Mouse (Mus musculus): ENCODE data around the gene Atp13a3. TPM values are rescaled to one million over a fixed set of nuclear protein-coding genes. Genes with fewer than 3 reads are reported as not detected.

The Atp13a3 gene
- polyA plus RNA-seq, 1 experiment from 2014 or later, result 13.0 TPM

DNA sequence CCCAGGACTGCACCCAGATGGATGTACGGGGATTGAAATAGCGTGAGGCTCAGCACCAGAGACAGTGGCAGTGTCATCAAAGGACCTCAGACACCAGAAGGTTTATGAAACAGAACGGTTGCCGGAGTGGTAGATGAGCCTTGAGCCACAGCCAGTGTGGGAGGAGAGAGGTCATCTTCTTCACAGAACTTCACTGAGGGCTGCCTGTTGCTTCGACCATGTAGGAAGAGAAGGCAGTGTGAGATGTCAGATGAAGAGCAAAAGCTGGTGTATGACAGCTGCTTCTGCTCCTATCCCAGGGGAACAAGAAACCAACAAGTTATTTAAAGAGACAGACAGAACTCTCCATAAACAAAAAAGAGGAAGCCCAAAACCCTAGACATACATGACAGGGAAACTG, 101.5 kb downstream of the Atp13a3 start:
- no peaks in the 10 kb centered on the region for H3K9me3 ChIP-seq (ENCODE audit: control insufficient read depth, low read length)
- H3K36me3 ChIP-seq (ENCODE audit: control insufficient read depth, insufficient read depth, low read length), result no peaks in the 10 kb centered on the region
- H3K27me3 ChIP-seq (ENCODE audit: control insufficient read depth, insufficient read depth, low read length), result peaks cover 9% of the 10 kb centered on the region
- no peak overlapping the region for H3K4me2 ChIP-seq (ENCODE audit: low read depth, low read length)
- WGBS, result 79% methylated on average over 5 of the region's 5 CpGs
- H3K4me1 ChIP-seq (ENCODE audit: control insufficient read depth, insufficient read depth, low read length), result peaks cover 8% of the 10 kb centered on the region
- no peak overlapping the region for H3K4me3 ChIP-seq (ENCODE audit: low read depth, low read length)
- ATAC-seq (ENCODE audit: low read depth), result no peak
- H3K9ac ChIP-seq (replicated peaks; ENCODE audit: low read depth, low read length), result no peak overlapping the region
- no peak overlapping the region for H3K27ac ChIP-seq (ENCODE audit: low read depth, low read length)

- WGBS, result 82% methylated on average over 2 of the region's 2 CpGs
- ATAC-seq (ENCODE audit: low read depth), result no peak
Measured at GRCm38 (mm10) chr16:30303411-30303810, 102.4 kb downstream of the Atp13a3 start.

DNA sequence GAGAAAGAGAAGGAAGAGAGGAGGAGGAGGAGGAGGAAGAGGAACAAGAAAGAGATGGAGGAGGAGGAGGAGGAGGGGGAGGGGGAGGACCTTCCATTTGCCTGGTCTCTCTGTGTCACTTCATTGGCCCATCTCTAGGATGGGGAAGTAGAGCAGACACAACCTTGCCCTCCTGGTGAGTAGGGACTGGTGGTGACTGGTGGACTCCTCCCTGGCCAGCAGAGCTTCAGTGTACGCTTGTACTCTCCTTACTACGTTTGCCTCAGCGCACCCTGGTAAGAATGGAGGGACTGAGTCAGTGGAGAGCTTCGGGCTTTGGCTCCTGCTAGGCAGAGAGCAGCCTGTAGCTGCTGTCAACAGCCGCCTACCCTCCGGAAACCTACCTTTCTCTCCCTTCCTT, 103.1 kb downstream of the Atp13a3 start:
- Histone ChIP-seq H3K9me3 (ENCODE audit: control insufficient read depth, low read length) (no peaks in the 10 kb centered on the region), H3K27ac (ENCODE audit: low read depth, low read length) (no peak overlapping the region), H3K4me3 (ENCODE audit: low read depth, low read length) (no peak overlapping the region), H3K27me3 (ENCODE audit: control insufficient read depth, insufficient read depth, low read length) (0 out of 2 replicates have a peak, but pooled peaks cover 2% of the 10 kb centered on the region), H3K36me3 (ENCODE audit: control insufficient read depth, insufficient read depth, low read length) (no peaks in the 10 kb centered on the region), H3K4me2 (ENCODE audit: low read depth, low read length) (no peak overlapping the region), H3K4me1 (ENCODE audit: control insufficient read depth, insufficient read depth, low read length) (no peaks in the 10 kb centered on the region), H3K9ac (replicated peaks; ENCODE audit: low read depth, low read length) (no peak overlapping the region)
- WGBS, result 89% methylated on average over 6 of the region's 6 CpGs
- no peak for ATAC-seq (ENCODE audit: low read depth)

More at GRCm38 (mm10) chr16:30303411-30303810, 102.4 kb downstream of the Atp13a3 start:
- no peak overlapping the region for H3K4me3 ChIP-seq (ENCODE audit: low read depth, low read length)
- no peaks in the 10 kb centered on the region for H3K36me3 ChIP-seq (ENCODE audit: control insufficient read depth, insufficient read depth, low read length)
- no peak overlapping the region for H3K27ac ChIP-seq (ENCODE audit: low read depth, low read length)
- H3K27me3 ChIP-seq (ENCODE audit: control insufficient read depth, insufficient read depth, low read length), result peaks cover 7% of the 10 kb centered on the region
- no peaks in the 10 kb centered on the region for H3K9me3 ChIP-seq (ENCODE audit: control insufficient read depth, low read length)
- H3K9ac ChIP-seq (replicated peaks; ENCODE audit: low read depth, low read length), result no peak overlapping the region
- H3K4me2 ChIP-seq (ENCODE audit: low read depth, low read length), result no peak overlapping the region
- peaks cover 3% of the 10 kb centered on the region for H3K4me1 ChIP-seq (ENCODE audit: control insufficient read depth, insufficient read depth, low read length)

- H3K4me1 ChIP-seq (ENCODE audit: control insufficient read depth, insufficient read depth, low read length), result no peaks in the 10 kb centered on the region
- H3K27ac ChIP-seq (ENCODE audit: low read depth, low read length), result no peak overlapping the region
- ATAC-seq (ENCODE audit: low read depth), result no peak
- H3K36me3 ChIP-seq (ENCODE audit: control insufficient read depth, insufficient read depth, low read length), result no peaks in the 10 kb centered on the region
- H3K4me3 ChIP-seq (ENCODE audit: low read depth, low read length), result no peak overlapping the region
- no peak overlapping the region for H3K9ac ChIP-seq (replicated peaks; ENCODE audit: low read depth, low read length)
- no peak overlapping the region for H3K4me2 ChIP-seq (ENCODE audit: low read depth, low read length)
- no peaks in the 10 kb centered on the region for H3K9me3 ChIP-seq (ENCODE audit: control insufficient read depth, low read length)
- WGBS, result 76% methylated on average over 10 of the region's 10 CpGs
- H3K27me3 ChIP-seq (ENCODE audit: control insufficient read depth, insufficient read depth, low read length), result no peaks in the 10 kb centered on the region
Measured at GRCm38 (mm10) chr16:30299711-30300277, 106.0 kb downstream of the Atp13a3 start.

DNA sequence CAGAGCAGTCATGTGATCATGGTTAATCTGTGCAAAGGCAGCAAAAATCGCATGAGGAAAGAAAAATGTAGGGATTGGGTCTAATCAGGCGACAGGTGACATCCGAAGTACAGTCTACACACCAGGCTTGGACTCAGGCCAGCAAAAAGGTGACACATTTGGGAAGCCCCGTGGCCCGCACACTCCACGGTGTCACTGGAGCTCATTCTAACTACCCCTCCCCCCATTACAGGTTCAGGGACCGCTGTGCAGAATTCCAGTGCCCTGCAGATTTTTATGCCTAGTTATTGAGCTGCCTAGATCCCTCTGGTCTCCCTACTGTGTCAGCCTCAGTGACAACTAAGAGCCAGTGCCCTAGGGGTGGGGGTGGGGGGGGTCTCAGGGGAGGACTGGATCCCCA, 108.3 kb downstream of the Atp13a3 start:
- Histone ChIP-seq H3K9ac (replicated peaks; ENCODE audit: low read depth, low read length) (no peak overlapping the region), H3K27ac (ENCODE audit: low read depth, low read length) (no peak overlapping the region), H3K4me2 (ENCODE audit: low read depth, low read length) (no peak overlapping the region), H3K36me3 (ENCODE audit: control insufficient read depth, insufficient read depth, low read length) (no peaks in the 10 kb centered on the region), H3K27me3 (ENCODE audit: control insufficient read depth, insufficient read depth, low read length) (no peaks in the 10 kb centered on the region), H3K4me3 (ENCODE audit: low read depth, low read length) (no peak overlapping the region), H3K4me1 (ENCODE audit: control insufficient read depth, insufficient read depth, low read length) (no peaks in the 10 kb centered on the region), H3K9me3 (ENCODE audit: control insufficient read depth, low read length) (no peaks in the 10 kb centered on the region)
- ATAC-seq (ENCODE audit: low read depth), result no peak
- WGBS, result 90% methylated on average over 7 of the region's 7 CpGs

DNA sequence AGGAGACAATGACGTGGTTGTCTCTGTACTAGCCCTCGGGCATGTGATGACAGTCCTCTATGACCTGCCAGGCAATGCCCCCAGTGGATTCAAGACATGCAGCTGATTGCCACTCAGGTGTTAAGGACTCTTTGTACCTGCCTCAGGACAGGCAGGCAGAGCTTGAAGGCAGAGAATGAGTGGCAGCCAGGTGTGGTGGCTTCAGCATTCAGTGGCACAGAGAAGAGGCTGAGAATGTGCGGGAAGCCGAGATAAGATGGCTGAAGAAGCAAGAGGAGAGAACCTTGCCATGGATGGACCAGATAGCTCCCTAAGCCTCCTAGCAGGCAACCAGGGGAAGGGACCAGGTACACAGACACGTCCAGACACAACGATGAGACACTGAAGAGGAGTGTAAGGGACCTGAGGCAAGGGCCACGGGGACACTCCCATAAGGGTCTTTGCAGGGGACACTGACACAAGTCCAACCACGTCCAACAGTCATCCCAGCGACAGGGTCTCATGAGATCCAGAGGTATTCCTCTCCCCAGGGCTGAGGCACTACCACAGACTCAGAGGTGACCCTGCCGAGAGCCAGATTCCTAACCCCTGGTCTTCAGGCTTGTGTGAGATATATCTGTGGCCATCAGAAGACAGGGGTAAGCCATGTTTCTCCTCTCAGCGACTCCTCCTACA, 109.0 kb downstream of the Atp13a3 start:
- Histone ChIP-seq H3K4me3 (ENCODE audit: low read depth, low read length) (no peak overlapping the region), H3K27ac (ENCODE audit: low read depth, low read length) (no peak overlapping the region), H3K36me3 (ENCODE audit: control insufficient read depth, insufficient read depth, low read length) (no peaks in the 10 kb centered on the region), H3K4me2 (ENCODE audit: low read depth, low read length) (no peak overlapping the region), H3K9ac (replicated peaks; ENCODE audit: low read depth, low read length) (no peak overlapping the region), H3K9me3 (ENCODE audit: control insufficient read depth, low read length) (no peaks in the 10 kb centered on the region), H3K4me1 (ENCODE audit: control insufficient read depth, insufficient read depth, low read length) (no peaks in the 10 kb centered on the region), H3K27me3 (ENCODE audit: control insufficient read depth, insufficient read depth, low read length) (no peaks in the 10 kb centered on the region)
- 94% methylated on average over 11 of the region's 11 CpGs for WGBS
- no peak for ATAC-seq (ENCODE audit: low read depth)

- H3K36me3 ChIP-seq (ENCODE audit: control insufficient read depth, insufficient read depth, low read length), result no peaks in the 10 kb centered on the region
- no peaks in the 10 kb centered on the region for H3K9me3 ChIP-seq (ENCODE audit: control insufficient read depth, low read length)
- H3K27ac ChIP-seq (ENCODE audit: low read depth, low read length), result no peak overlapping the region
- no peak overlapping the region for H3K9ac ChIP-seq (replicated peaks; ENCODE audit: low read depth, low read length)
- 95% methylated on average over 7 of the region's 7 CpGs for WGBS
- H3K27me3 ChIP-seq (ENCODE audit: control insufficient read depth, insufficient read depth, low read length), result no peaks in the 10 kb centered on the region
- no peak overlapping the region for H3K4me2 ChIP-seq (ENCODE audit: low read depth, low read length)
- no peak for ATAC-seq (ENCODE audit: low read depth)
- no peaks in the 10 kb centered on the region for H3K4me1 ChIP-seq (ENCODE audit: control insufficient read depth, insufficient read depth, low read length)
- H3K4me3 ChIP-seq (ENCODE audit: low read depth, low read length), result no peak overlapping the region
Measured at GRCm38 (mm10) chr16:30295106-30295505, 110.7 kb downstream of the Atp13a3 start.

- Histone ChIP-seq H3K4me1 (ENCODE audit: control insufficient read depth, insufficient read depth, low read length) (no peaks in the 10 kb centered on the region), H3K27ac (ENCODE audit: low read depth, low read length) (no peak overlapping the region), H3K27me3 (ENCODE audit: control insufficient read depth, insufficient read depth, low read length) (no peaks in the 10 kb centered on the region), H3K4me2 (ENCODE audit: low read depth, low read length) (no peak overlapping the region), H3K4me3 (ENCODE audit: low read depth, low read length) (no peak overlapping the region), H3K9ac (replicated peaks; ENCODE audit: low read depth, low read length) (no peak overlapping the region), H3K9me3 (ENCODE audit: control insufficient read depth, low read length) (no peaks in the 10 kb centered on the region), H3K36me3 (ENCODE audit: control insufficient read depth, insufficient read depth, low read length) (no peaks in the 10 kb centered on the region)
- ATAC-seq (ENCODE audit: low read depth), result no peak
- 59% methylated on average over 6 of the region's 6 CpGs for WGBS
Measured at GRCm38 (mm10) chr16:30290436-30290835, 115.3 kb downstream of the Atp13a3 start.

DNA sequence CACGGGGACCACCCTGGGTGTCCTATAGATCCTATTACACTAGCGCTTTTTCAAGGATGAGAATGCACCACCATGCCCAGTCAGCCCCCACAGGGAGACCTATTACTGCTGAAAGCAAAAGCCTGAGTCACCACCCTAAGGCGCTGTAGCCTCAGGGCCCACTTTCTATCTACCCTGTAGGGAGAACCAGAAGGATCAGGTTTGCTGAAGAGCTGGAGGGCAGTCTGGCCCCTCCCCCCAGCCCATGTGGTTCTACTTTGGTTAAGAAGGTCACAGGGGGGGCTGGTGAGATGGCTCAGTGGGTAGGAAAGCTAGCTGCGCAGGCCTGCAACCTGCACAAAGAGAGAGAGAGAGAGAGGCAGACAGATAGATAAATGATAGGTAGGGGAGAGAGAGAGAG, 120.1 kb downstream of the Atp13a3 start:
- ATAC-seq (ENCODE audit: low read depth), result no peak
- no peaks in the 10 kb centered on the region for H3K36me3 ChIP-seq (ENCODE audit: control insufficient read depth, insufficient read depth, low read length)
- no peak overlapping the region for H3K4me2 ChIP-seq (ENCODE audit: low read depth, low read length)
- H3K4me1 ChIP-seq (ENCODE audit: control insufficient read depth, insufficient read depth, low read length), result peaks cover 9% of the 10 kb centered on the region; the same call in 1 of the 2 replicates
- no peak overlapping the region for H3K4me3 ChIP-seq (ENCODE audit: low read depth, low read length)
- peaks cover 6% of the 10 kb centered on the region for H3K27me3 ChIP-seq (ENCODE audit: control insufficient read depth, insufficient read depth, low read length)
- WGBS, result 66% methylated on average over 4 of the region's 4 CpGs
- H3K9ac ChIP-seq (replicated peaks; ENCODE audit: low read depth, low read length), result no peak overlapping the region
- H3K9me3 ChIP-seq (ENCODE audit: control insufficient read depth, low read length), result no peaks in the 10 kb centered on the region
- no peak overlapping the region for H3K27ac ChIP-seq (ENCODE audit: low read depth, low read length)

Measured in neural tube, embryonic 14.5 days (tissue).